Mouse (Mus musculus): Measurements from ENCODE around the gene Ppp1r11. TPM values are rescaled to one million over a fixed set of nuclear protein-coding genes. Genes with fewer than 3 reads are reported as not detected.

The Ppp1r11 gene
- total and polyA plus RNA-seq, 2 experiments from 2014 or later = 54.0 to 143 TPM

GRCm38 (mm10) chr17:36930233-36930632, 21.3 kb downstream of the Ppp1r11 start:
- WGBS = 80% methylated on average over 6 of the region's 6 CpGs
- no peak for DNase-seq (ENCODE audit: low spot score)
- Histone ChIP-seq H3K9ac (replicated peaks; ENCODE audit: low read length, poor library complexity, severe bottlenecking) (no peak overlapping the region), H3K27me3 (ENCODE audit: insufficient read depth, low read length) (no peaks in the 10 kb centered on the region), H3K4me3 (ENCODE audit: low read depth, low read length) (no peak overlapping the region), H3K27ac (ENCODE audit: low read depth, low read length) (no peak overlapping the region), H3K9me3 (ENCODE audit: low read length) (no peaks in the 10 kb centered on the region), H3K4me2 (ENCODE audit: low read depth, low read length, poor library complexity, severe bottlenecking) (no peak overlapping the region), H3K4me1 (ENCODE audit: insufficient read depth, low read length) (no peaks in the 10 kb centered on the region), H3K36me3 (ENCODE audit: insufficient read depth, low read length) (no peaks in the 10 kb centered on the region)
- TF ChIP-seq CTCF (IDR thresholded peaks at IDR 0.05) = no peak
- no peak for ATAC-seq (ENCODE audit: low FRiP score)

DNA sequence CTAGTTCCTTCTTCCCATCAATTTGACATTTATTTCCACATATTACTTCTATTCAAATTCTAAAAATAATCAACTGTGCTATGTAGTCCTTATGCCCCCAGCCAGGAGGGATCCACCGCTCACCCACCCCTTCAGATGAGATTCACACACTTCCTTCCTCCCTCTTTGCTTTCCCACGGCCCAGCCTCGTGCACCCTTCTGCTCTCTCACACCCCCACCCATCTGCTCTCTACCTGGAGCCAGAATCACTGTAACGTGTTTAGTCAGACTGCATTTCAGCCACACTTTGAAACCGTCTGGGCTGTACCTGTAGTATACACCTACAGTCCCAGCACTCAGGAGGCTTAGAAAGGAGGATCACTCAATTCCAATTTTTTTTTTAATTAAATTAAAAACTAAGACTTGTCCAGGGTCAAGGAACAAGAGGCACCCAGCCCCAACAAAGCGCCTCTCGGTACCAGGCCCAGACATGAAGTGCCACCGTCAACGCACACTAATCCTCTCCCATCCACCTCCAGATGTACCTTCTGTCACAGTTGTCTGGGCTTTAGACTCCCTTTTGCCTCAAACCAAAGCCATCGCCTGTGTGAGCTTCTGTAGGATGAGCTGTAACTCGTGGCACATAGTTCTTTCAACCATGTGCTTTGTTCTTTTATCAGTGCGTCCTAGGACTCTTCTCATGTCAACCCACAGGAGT, 22.2 kb downstream of the Ppp1r11 start:
- no peak overlapping the region for H3K4me2 ChIP-seq (ENCODE audit: low read depth, low read length, poor library complexity, severe bottlenecking)
- H3K4me1 ChIP-seq (ENCODE audit: insufficient read depth, low read length) = no peaks in the 10 kb centered on the region
- H3K9me3 ChIP-seq (ENCODE audit: low read length) = no peaks in the 10 kb centered on the region
- no peak overlapping the region for H3K9ac ChIP-seq (replicated peaks; ENCODE audit: low read length, poor library complexity, severe bottlenecking)
- no peak for DNase-seq (ENCODE audit: low spot score)
- no peaks in the 10 kb centered on the region for H3K27me3 ChIP-seq (ENCODE audit: insufficient read depth, low read length)
- no peak for TF ChIP-seq CTCF (IDR thresholded peaks at IDR 0.05)
- no peak for ATAC-seq (ENCODE audit: low FRiP score)
- WGBS = 76% methylated on average over 12 of the region's 12 CpGs
- H3K4me3 ChIP-seq (ENCODE audit: low read depth, low read length) = no peak overlapping the region
- no peaks in the 10 kb centered on the region for H3K36me3 ChIP-seq (ENCODE audit: insufficient read depth, low read length)
- H3K27ac ChIP-seq (ENCODE audit: low read depth, low read length) = no peak overlapping the region

GRCm38 (mm10) chr17:36927496-36928120, 23.9 kb downstream of the Ppp1r11 start:
- Histone ChIP-seq H3K27me3 (ENCODE audit: insufficient read depth, low read length) (no peaks in the 10 kb centered on the region), H3K4me1 (ENCODE audit: insufficient read depth, low read length) (no peaks in the 10 kb centered on the region), H3K9me3 (ENCODE audit: low read length) (no peaks in the 10 kb centered on the region), H3K9ac (replicated peaks; ENCODE audit: low read length, poor library complexity, severe bottlenecking) (no peak overlapping the region), H3K27ac (ENCODE audit: low read depth, low read length) (no peak overlapping the region), H3K36me3 (ENCODE audit: insufficient read depth, low read length) (no peaks in the 10 kb centered on the region), H3K4me2 (ENCODE audit: low read depth, low read length, poor library complexity, severe bottlenecking) (no peak overlapping the region), H3K4me3 (ENCODE audit: low read depth, low read length) (no peak overlapping the region)
- ATAC-seq (ENCODE audit: low FRiP score) (no peak), DNase-seq (ENCODE audit: low spot score) (no peak)
- 71% methylated on average over 10 of the region's 10 CpGs for WGBS
- no peak for TF ChIP-seq CTCF (IDR thresholded peaks at IDR 0.05)

DNA sequence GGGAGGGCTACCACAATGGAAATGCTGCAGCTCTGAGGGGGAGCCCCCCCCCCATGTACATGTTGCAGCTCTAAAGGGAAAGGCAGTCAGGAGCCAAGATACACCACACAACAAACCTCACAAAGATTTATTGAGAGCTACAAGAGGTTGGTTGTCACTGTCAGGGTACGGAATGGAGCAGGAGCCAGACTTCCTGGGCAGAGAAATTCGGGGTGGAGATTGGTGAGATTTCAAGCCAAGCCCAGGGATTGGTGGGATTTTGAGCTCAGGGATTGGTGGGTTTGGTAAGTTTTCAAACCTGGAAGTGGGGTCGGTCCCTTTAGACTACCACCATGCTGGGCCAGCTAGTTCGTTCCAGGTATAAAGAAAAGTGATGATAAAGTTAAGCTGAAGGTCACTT, 28.1 kb downstream of the Ppp1r11 start:
- Histone ChIP-seq H3K4me3 (ENCODE audit: low read depth, low read length) (no peak overlapping the region), H3K4me2 (ENCODE audit: low read depth, low read length, poor library complexity, severe bottlenecking) (no peak overlapping the region), H3K4me1 (ENCODE audit: insufficient read depth, low read length) (no peaks in the 10 kb centered on the region), H3K27me3 (ENCODE audit: insufficient read depth, low read length) (no peaks in the 10 kb centered on the region), H3K9ac (replicated peaks; ENCODE audit: low read length, poor library complexity, severe bottlenecking) (no peak overlapping the region), H3K27ac (ENCODE audit: low read depth, low read length) (no peak overlapping the region), H3K9me3 (ENCODE audit: low read length) (no peaks in the 10 kb centered on the region), H3K36me3 (ENCODE audit: insufficient read depth, low read length) (no peaks in the 10 kb centered on the region)
- ATAC-seq (ENCODE audit: low FRiP score) (no peak), DNase-seq (ENCODE audit: low spot score) (no peak)
- WGBS = 70% methylated on average over 4 of the region's 4 CpGs
- no peak for TF ChIP-seq CTCF (IDR thresholded peaks at IDR 0.05)

DNA sequence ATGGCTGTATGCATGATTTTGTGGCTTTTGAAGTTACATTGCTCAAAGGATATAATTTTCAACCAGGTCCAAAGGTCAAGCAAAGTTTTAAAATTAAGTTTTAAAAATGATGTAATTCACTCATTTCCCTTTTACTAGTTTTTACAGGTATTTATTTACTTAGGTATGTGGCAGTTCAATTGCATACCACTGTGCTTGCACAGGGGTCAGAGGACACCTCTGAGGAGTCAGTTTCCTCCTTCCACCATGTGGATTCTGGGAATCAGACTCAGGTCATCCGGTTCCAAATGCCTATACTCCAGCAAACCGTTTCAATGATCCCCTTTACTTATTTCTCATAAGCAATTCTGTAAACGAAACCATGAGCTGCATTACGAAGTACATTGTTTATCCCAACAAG, 28.8 kb downstream of the Ppp1r11 start:
- DNase-seq (ENCODE audit: low spot score) = no peak
- no peak overlapping the region for H3K4me3 ChIP-seq (ENCODE audit: low read depth, low read length)
- no peak overlapping the region for H3K27ac ChIP-seq (ENCODE audit: low read depth, low read length)
- WGBS = 91% methylated on average over 4 of the region's 4 CpGs
- no peak overlapping the region for H3K9ac ChIP-seq (replicated peaks; ENCODE audit: low read length, poor library complexity, severe bottlenecking)
- H3K4me1 ChIP-seq (ENCODE audit: insufficient read depth, low read length) = no peaks in the 10 kb centered on the region
- H3K36me3 ChIP-seq (ENCODE audit: insufficient read depth, low read length) = no peaks in the 10 kb centered on the region
- no peaks in the 10 kb centered on the region for H3K27me3 ChIP-seq (ENCODE audit: insufficient read depth, low read length)
- no peaks in the 10 kb centered on the region for H3K9me3 ChIP-seq (ENCODE audit: low read length)
- no peak overlapping the region for H3K4me2 ChIP-seq (ENCODE audit: low read depth, low read length, poor library complexity, severe bottlenecking)
- no peak for ATAC-seq (ENCODE audit: low FRiP score)
- TF ChIP-seq CTCF (IDR thresholded peaks at IDR 0.05) = no peak

DNA sequence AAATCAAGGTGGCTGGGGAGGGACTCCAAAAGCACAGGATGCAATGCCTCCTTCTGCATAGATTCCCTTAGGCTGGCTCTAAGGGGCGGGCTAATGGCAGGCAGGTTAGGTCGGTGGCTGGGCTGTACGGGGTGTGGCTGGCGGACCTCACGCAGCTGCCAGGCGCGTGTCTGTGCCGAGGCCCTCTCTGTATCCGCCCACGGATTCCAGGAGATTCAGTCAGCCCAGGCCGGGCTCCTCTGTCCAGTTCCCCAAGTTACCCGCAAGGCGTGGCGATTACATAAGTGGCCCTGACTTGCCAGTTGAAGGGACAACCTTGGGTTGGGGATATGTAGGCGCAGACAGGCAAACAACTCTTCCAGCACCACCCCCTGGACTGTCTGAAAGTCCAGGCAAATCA, 31.3 kb downstream of the Ppp1r11 start:
- Histone ChIP-seq H3K27ac (ENCODE audit: low read depth, low read length) (no peak overlapping the region), H3K4me2 (ENCODE audit: low read depth, low read length, poor library complexity, severe bottlenecking) (no peak overlapping the region), H3K4me1 (ENCODE audit: insufficient read depth, low read length) (no peaks in the 10 kb centered on the region), H3K27me3 (ENCODE audit: insufficient read depth, low read length) (no peaks in the 10 kb centered on the region), H3K9ac (replicated peaks; ENCODE audit: low read length, poor library complexity, severe bottlenecking) (no peak overlapping the region), H3K9me3 (ENCODE audit: low read length) (no peaks in the 10 kb centered on the region), H3K4me3 (ENCODE audit: low read depth, low read length) (no peak overlapping the region), H3K36me3 (ENCODE audit: insufficient read depth, low read length) (no peaks in the 10 kb centered on the region)
- ATAC-seq (ENCODE audit: low FRiP score) = no peak
- 61% methylated on average over 15 of the region's 15 CpGs for WGBS
- TF ChIP-seq CTCF (IDR thresholded peaks at IDR 0.05) = no peak
- DNase-seq (ENCODE audit: low spot score) = no peak

Data from midbrain, postnatal 0 days (tissue).